Mouse (Mus musculus): ENCODE data around the gene Map3k12. TPM values are rescaled to one million over a fixed set of nuclear protein-coding genes. Genes with fewer than 3 reads are reported as not detected.

Gene Map3k12
- polyA plus RNA-seq, 1 experiment from 2014 or later: 65.5 TPM

Other genes with a start within 250 kb of the Map3k12 start
- gene Gm9918, start 246.5 kb downstream of the Map3k12 start, polyA plus RNA-seq (2015; fragmentation: Nextera tagmentation; extraction: Ambion mirVana): not detected in 2 replicates
- gene Mfsd5, start 237.6 kb downstream of the Map3k12 start, polyA plus RNA-seq (2015; fragmentation: Nextera tagmentation; extraction: Ambion mirVana): 58.7 and 59.8 TPM in 2 replicates
- 4.0 and 4.7 TPM in 2 replicates for gene Espl1, start 220.8 kb downstream of the Map3k12 start, polyA plus RNA-seq (2015; fragmentation: Nextera tagmentation; extraction: Ambion mirVana)
- gene Pfdn5, start 190.9 kb downstream of the Map3k12 start, polyA plus RNA-seq (2015; fragmentation: Nextera tagmentation; extraction: Ambion mirVana): 479 TPM in 2 replicates
- 89.1 and 91.2 TPM in 2 replicates for gene Myg1, start 185.4 kb downstream of the Map3k12 start, polyA plus RNA-seq (2015; fragmentation: Nextera tagmentation; extraction: Ambion mirVana)
- gene Aaas, start 166.3 kb downstream of the Map3k12 start, polyA plus RNA-seq (2015; fragmentation: Nextera tagmentation; extraction: Ambion mirVana): 30.2 and 31.1 TPM in 2 replicates
- gene Sp7, start 149.9 kb downstream of the Map3k12 start, polyA plus RNA-seq (2015; fragmentation: Nextera tagmentation; extraction: Ambion mirVana): 0.40 and 0.55 TPM in 2 replicates
- 3.1 and 3.5 TPM in 2 replicates for gene Sp1, start 110.9 kb downstream of the Map3k12 start, polyA plus RNA-seq (2015; fragmentation: Nextera tagmentation; extraction: Ambion mirVana)
- 0.15 and 0.26 TPM in 2 replicates for gene Amhr2, start 71.7 kb downstream of the Map3k12 start, polyA plus RNA-seq (2015; fragmentation: Nextera tagmentation; extraction: Ambion mirVana)
- 106 and 109 TPM in 2 replicates for gene Prr13, start 58.0 kb downstream of the Map3k12 start, polyA plus RNA-seq (2015; fragmentation: Nextera tagmentation; extraction: Ambion mirVana)
- 105 and 121 TPM in 2 replicates for gene Pcbp2, start 46.5 kb downstream of the Map3k12 start, polyA plus RNA-seq (2015; fragmentation: Nextera tagmentation; extraction: Ambion mirVana)
- gene Gm10337, start 13.3 kb downstream of the Map3k12 start, polyA plus RNA-seq (2015; fragmentation: Nextera tagmentation; extraction: Ambion mirVana): 12.6 TPM in 1 of 2 replicates, not detected in the other
- 94.1 and 105 TPM in 2 replicates for gene Tarbp2, start 1.1 kb upstream of the Map3k12 start, polyA plus RNA-seq (2015; fragmentation: Nextera tagmentation; extraction: Ambion mirVana)
- 1.4 and 2.2 TPM in 2 replicates for gene Npff, start 7.9 kb upstream of the Map3k12 start, polyA plus RNA-seq (2015; fragmentation: Nextera tagmentation; extraction: Ambion mirVana)
- gene Gm28047, start 108.0 kb upstream of the Map3k12 start, polyA plus RNA-seq (2015; fragmentation: Nextera tagmentation; extraction: Ambion mirVana): not detected in 2 replicates
- 16.0 TPM in 2 replicates for gene Atf7, start 108.4 kb upstream of the Map3k12 start, polyA plus RNA-seq (2015; fragmentation: Nextera tagmentation; extraction: Ambion mirVana)
- 46.9 and 49.8 TPM in 2 replicates for gene Atp5g2, start 155.3 kb upstream of the Map3k12 start, polyA plus RNA-seq (2015; fragmentation: Nextera tagmentation; extraction: Ambion mirVana)
- 38.3 and 38.7 TPM in 2 replicates for gene Calcoco1, start 205.1 kb upstream of the Map3k12 start, polyA plus RNA-seq (2015; fragmentation: Nextera tagmentation; extraction: Ambion mirVana)